Mouse (Mus musculus): Measurements from ENCODE around the gene Lpcat2.

Lpcat2 gene

GRCm38 (mm10) chr8:92908448-92908847, 53.3 kb downstream of the Lpcat2 start:
- DNase-seq (ENCODE audit: extremely low read depth, low read depth), result no peak

GRCm38 (mm10) chr8:92911477-92911876, 56.3 kb downstream of the Lpcat2 start:
- no peak for DNase-seq (ENCODE audit: extremely low read depth, low read depth)

- no peak for DNase-seq (ENCODE audit: extremely low read depth, low read depth)
These were observed 58.3 kb downstream of the Lpcat2 start for GRCm38 (mm10) chr8:92913396-92913795.

GRCm38 (mm10) chr8:92916082-92916481, 60.9 kb downstream of the Lpcat2 start:
- DNase-seq (ENCODE audit: extremely low read depth, low read depth), result peak; percentile 38

- no peak for DNase-seq (ENCODE audit: extremely low read depth, low read depth)
These were observed 66.6 kb downstream of the Lpcat2 start for GRCm38 (mm10) chr8:92921768-92922167.

GRCm38 (mm10) chr8:92928986-92929385, 73.8 kb downstream of the Lpcat2 start:
- DNase-seq (ENCODE audit: extremely low read depth, low read depth), result no peak

GRCm38 (mm10) chr8:92938056-92938455, 82.9 kb downstream of the Lpcat2 start:
- no peak for DNase-seq (ENCODE audit: extremely low read depth, low read depth)

- DNase-seq (ENCODE audit: extremely low read depth, low read depth), result no peak
These were observed 93.9 kb downstream of the Lpcat2 start for GRCm38 (mm10) chr8:92949071-92949470.

GRCm38 (mm10) chr8:92950639-92951371, 95.7 kb downstream of the Lpcat2 start:
- no peak for DNase-seq (ENCODE audit: extremely low read depth, low read depth)

- no peak for DNase-seq (ENCODE audit: extremely low read depth, low read depth)
These were observed 98.9 kb downstream of the Lpcat2 start for GRCm38 (mm10) chr8:92954044-92954443.

- DNase-seq (ENCODE audit: extremely low read depth, low read depth), result no peak
These were observed 104.6 kb downstream of the Lpcat2 start, which contains the start of gene Slc6a2 for GRCm38 (mm10) chr8:92959779-92960178. Gene Slc6a2, plus strand, starts transcription at chr8:92960079.

GRCm38 (mm10) chr8:92960451-92960911, 105.3 kb downstream of the Lpcat2 start:
- no peak for DNase-seq (ENCODE audit: extremely low read depth, low read depth)

- no peak for DNase-seq (ENCODE audit: extremely low read depth, low read depth)
These were observed 105.9 kb downstream of the Lpcat2 start for GRCm38 (mm10) chr8:92961088-92961487.

GRCm38 (mm10) chr8:92964556-92964955, 109.4 kb downstream of the Lpcat2 start:
- no peak for DNase-seq (ENCODE audit: extremely low read depth, low read depth)
